Mouse (Mus musculus) ES-E14 (cell line): ENCODE measurements around the gene Ranbp1. TPM values are rescaled to one million over a fixed set of nuclear protein-coding genes. Genes with fewer than 3 reads are reported as not detected.
"Not testable (repeated sequence)": the region's sequence is repeated elsewhere in the genome, so short reads cannot be mapped to it uniquely, and the experiment has no call there.

ENCODE experiments used
- DNase-seq: peaks from one replicate; pipeline ENCODE4 v3.0.0-alpha.2; 2013; ENCODE audit warnings: low read depth, low spot score
- H3K27ac ChIP-seq: 2 replicates; pipeline ENCODE4 v1.5.1; 2012; ENCODE audit warnings: low read depth, mild to moderate bottlenecking, low read length, moderate library complexity, mixed read lengths; ENCODE audit not compliant: poor library complexity, insufficient read depth, severe bottlenecking
- H3K36me3 ChIP-seq: 2 replicates; pipeline ENCODE4 v1.6.1; 2012; ENCODE audit warnings: mild to moderate bottlenecking, low read length, moderate library complexity, mixed read lengths; ENCODE audit not compliant: control insufficient read depth, poor library complexity, insufficient read depth, severe bottlenecking
- H3K4me1 ChIP-seq, 2 experiments: fragments of 150-350 bp in 1 of 2; sonication (generic) in 1 of 2; 2 replicates each; pipeline ENCODE4 v1.6.1; 2012; ENCODE audit warnings: low read length in 2 of 2, mild to moderate bottlenecking in 1 of 2, mixed read lengths in 1 of 2; ENCODE audit not compliant: control insufficient read depth in 2 of 2, insufficient read depth in 2 of 2, poor library complexity in 1 of 2
- H3K4me3 ChIP-seq, 2 experiments: fragments of 150-350 bp in 1 of 2; sonication (generic) in 1 of 2; 2 replicates each; pipeline ENCODE4 v1.5.1; 2012; ENCODE audit warnings: low read length in 2 of 2, low read depth in 1 of 2, mild to moderate bottlenecking in 1 of 2, mixed read lengths in 1 of 2; ENCODE audit not compliant: insufficient read depth in 1 of 2, poor library complexity in 1 of 2, severe bottlenecking in 1 of 2
- H3K9ac ChIP-seq: 2 replicates; pipeline ENCODE4 v1.6.1; 2012; ENCODE audit warnings: low read depth, mild to moderate bottlenecking, low read length, mixed read lengths; ENCODE audit not compliant: poor library complexity, insufficient read depth, severe bottlenecking
- H3K9me3 ChIP-seq: fragments of 150-350 bp; sonication (generic); 2 replicates; pipeline ENCODE4 v1.6.1; 2012; ENCODE audit warnings: low read depth, mild to moderate bottlenecking, low read length; ENCODE audit not compliant: control insufficient read depth, insufficient read depth
- CHD2 ChIP-seq: IDR thresholded peaks from 2 replicates; pipeline ENCODE4 v1.6.1; 2014; ENCODE audit warnings: mild to moderate bottlenecking, low read depth, low read length, inconsistent platforms
- HCFC1 ChIP-seq: IDR thresholded peaks from 2 replicates; pipeline ENCODE4 v1.6.1; 2012; ENCODE audit warnings: low read length, inconsistent platforms, borderline replicate concordance; ENCODE audit not compliant: insufficient read depth
- MAFK ChIP-seq: IDR thresholded peaks from 2 replicates; pipeline ENCODE4 v1.6.1; 2014; ENCODE audit warnings: mild to moderate bottlenecking, low read depth, low read length, inconsistent platforms; ENCODE audit not compliant: insufficient read depth
- ZC3H11A ChIP-seq: IDR thresholded peaks from 2 replicates; pipeline ENCODE4 v1.6.1; 2012; ENCODE audit warnings: low read depth, mild to moderate bottlenecking, inconsistent platforms, low read length, borderline replicate concordance
- ZNF384 ChIP-seq: IDR thresholded peaks from 2 replicates; pipeline ENCODE4 v1.6.1; 2012; ENCODE audit warnings: low read depth, low read length, inconsistent platforms
- in situ Hi-C, 2 experiments: fragments of 600-800 bp; cut with MboI; formaldehyde crosslinking; loops; one replicate each; pipeline ENCODE4 v1.15.1; 2025; ENCODE audit warnings: low sequenced_read_pairs in 2 of 2, inconsistent platforms in 1 of 2; ENCODE audit not compliant: unreplicated experiment in 2 of 2
- total RNA-seq: library from RNA; depleted of rRNA; stranded (reverse); fragments of 300-350 nt; gene quantifications from 2 replicates; pipeline ENCODE4 v1.2.3, GENCODE M21; 2012; rRNA removed

Gene Ranbp1
- total RNA-seq = 302 and 410 TPM in 2 replicates

- TF ChIP-seq HCFC1 (peak; percentile 81), MAFK (no peak), ZC3H11A (no peak), CHD2 (0 out of 2 replicates have a peak, but pooled peaks have one; percentile 50), ZNF384 (peak; percentile 80; the same call in 1 of the 2 replicates)
- Histone ChIP-seq H3K9me3 (no peaks in the 10 kb centered on the region), H3K36me3 (peaks cover 50% of the 10 kb centered on the region), H3K4me3 (peak within 1 kb of the TSS; percentile 87 to 90), H3K27ac (peak within 1 kb of the TSS; percentile 86), H3K4me1 (peaks cover 3 to 16% of the 10 kb centered on the region in 2 experiments), H3K9ac (peak within 1 kb of the TSS; percentile 98)
- in situ Hi-C loops = no loop called here
- DNase-seq = peak; percentile 97
Observed at GRCm38 (mm10) chr16:18248433-18249363, at the start of gene Ranbp1, which contains the start of gene Trmt2a. Gene Ranbp1, minus strand, starts transcription at chr16:18248732. Gene Trmt2a, plus strand, starts transcription at chr16:18248679.

- H3K4me1 ChIP-seq, DNase-seq, H3K9me3 ChIP-seq, in situ Hi-C loops, H3K36me3 ChIP-seq: not testable (repeated sequence)
- Histone ChIP-seq H3K9ac (peak overlapping the region; percentile 55), H3K27ac (peak overlapping the region; percentile 35; the same call in 1 of the 2 replicates), H3K4me3 (peak overlapping the region; percentile 45 to 71)
Observed at GRCm38 (mm10) chr16:18289614-18290013, 41.1 kb upstream of the Ranbp1 start.

GRCm38 (mm10) chr16:18289067-18289588 is 40.6 kb upstream of the Ranbp1 start, which contains the start of gene Dgcr8:
Gene Dgcr8, minus strand, starts transcription at chr16:18289246.
- no peaks in the 10 kb centered on the region for H3K9me3 ChIP-seq
- peak within 1 kb of the TSS; percentile 78 for H3K27ac ChIP-seq
- peak; percentile 92 for DNase-seq
- H3K36me3 ChIP-seq = peaks cover 11% of the 10 kb centered on the region
- H3K4me3 ChIP-seq = peak within 1 kb of the TSS; percentile 89 to 99
- peak within 1 kb of the TSS; percentile 93 for H3K9ac ChIP-seq
- TF ChIP-seq MAFK (no peak), CHD2 (peak; percentile 49; the same call in 1 of the 2 replicates), HCFC1 (no peak), ZNF384 (no peak), ZC3H11A (no peak)
- in situ Hi-C loops = no loop called here
- peaks cover 0 to 7% of the 10 kb centered on the region in 2 experiments; a peak in 2 of 4 replicates for H3K4me1 ChIP-seq

GRCm38 (mm10) chr16:18288581-18289061 is 40.1 kb upstream of the Ranbp1 start:
- H3K36me3 ChIP-seq = peaks cover 16% of the 10 kb centered on the region
- TF ChIP-seq ZNF384 (no peak), ZC3H11A (no peak), HCFC1 (no peak), MAFK (no peak), CHD2 (no peak)
- peaks cover 0 to 7% of the 10 kb centered on the region in 2 experiments; a peak in 2 of 4 replicates for H3K4me1 ChIP-seq
- peak overlapping the region; percentile 93 for H3K9ac ChIP-seq
- DNase-seq = peak; percentile 28
- in situ Hi-C loops = no loop called here
- peak overlapping the region; percentile 78 for H3K27ac ChIP-seq
- no peaks in the 10 kb centered on the region for H3K9me3 ChIP-seq
- H3K4me3 ChIP-seq = peak overlapping the region; percentile 89 to 99
